Mouse (Mus musculus): ENCODE measurements around the gene Snx29.

GRCm38 (mm10) chr16:11795758-11796460, 473.2 kb downstream of the Snx29 start:
- no peak for TF ChIP-seq CHD2 (IDR thresholded peaks at IDR 0.05; ENCODE audit: low read depth, low read length)
- no peak for TF ChIP-seq ZC3H11A (IDR thresholded peaks at IDR 0.05; ENCODE audit: borderline replicate concordance, low read depth, low read length)
